Mouse (Mus musculus): ENCODE measurements around the gene Ap4b1.

The Ap4b1 gene

DNA sequence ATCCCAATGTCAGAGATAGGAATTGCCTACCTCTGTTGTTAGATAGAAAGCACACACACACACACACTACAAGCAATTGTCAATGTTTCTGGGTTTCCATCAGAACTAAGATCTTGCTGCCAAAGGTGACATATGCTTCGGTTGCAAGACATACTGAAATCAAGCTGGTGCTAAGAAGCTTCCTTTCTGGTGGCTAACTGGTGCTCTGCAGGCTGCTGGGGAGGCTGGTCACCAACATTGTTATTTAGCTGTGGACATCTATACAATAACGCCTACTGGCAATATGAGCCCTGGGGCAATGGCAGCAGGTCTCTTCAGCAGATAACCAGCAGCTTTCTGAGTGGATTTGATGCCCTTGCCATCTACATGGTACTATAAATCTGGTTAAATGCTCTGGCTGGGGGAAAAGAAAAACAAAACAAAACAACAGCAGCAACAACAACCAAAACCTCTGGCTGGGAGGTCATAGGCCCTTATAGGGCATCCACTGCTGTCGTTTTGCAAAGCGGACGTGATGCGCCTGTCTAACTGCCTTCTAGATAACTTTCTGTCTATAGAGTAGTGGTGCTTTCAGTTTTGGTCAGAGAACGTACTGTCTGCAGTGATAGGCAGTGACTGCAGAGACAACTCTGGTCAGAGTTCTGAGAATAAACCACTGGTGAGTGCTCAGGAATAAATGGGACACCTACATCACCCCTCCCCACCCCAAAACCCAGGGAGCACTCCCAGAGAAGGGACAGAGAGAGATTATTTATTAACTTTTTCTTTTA, 47.9 kb downstream of the Ap4b1 start:
- DNase-seq (ENCODE audit: low spot score in 2 of 2) = no peak

DNA sequence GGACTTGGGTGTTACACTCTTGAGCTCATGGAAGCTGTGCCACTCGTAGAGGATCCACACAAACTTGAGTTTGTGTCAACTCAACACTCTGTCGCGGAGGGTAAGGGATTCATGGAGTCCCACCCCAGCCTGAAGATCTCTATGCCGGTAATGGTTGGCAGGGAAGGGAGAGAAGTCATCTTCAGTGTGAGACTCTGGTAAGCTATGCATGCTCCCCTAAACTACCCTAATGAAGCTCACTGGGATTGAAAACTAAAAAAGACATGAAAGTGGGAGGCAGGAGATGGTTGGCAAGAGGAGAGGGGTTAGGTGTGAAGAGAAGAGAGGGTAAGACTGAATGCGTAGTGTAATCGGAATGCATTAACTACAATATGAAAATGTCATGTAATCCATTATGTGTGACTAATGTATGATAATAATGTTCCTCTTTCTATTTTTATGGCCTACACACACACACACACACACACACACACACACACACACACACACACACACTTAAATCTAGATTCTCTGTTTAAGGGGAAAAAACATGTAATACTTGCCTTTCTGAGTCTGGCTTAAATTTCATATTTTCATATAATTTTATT, 48.8 kb downstream of the Ap4b1 start:
- no peak for DNase-seq (ENCODE audit: low spot score in 2 of 2)

DNA sequence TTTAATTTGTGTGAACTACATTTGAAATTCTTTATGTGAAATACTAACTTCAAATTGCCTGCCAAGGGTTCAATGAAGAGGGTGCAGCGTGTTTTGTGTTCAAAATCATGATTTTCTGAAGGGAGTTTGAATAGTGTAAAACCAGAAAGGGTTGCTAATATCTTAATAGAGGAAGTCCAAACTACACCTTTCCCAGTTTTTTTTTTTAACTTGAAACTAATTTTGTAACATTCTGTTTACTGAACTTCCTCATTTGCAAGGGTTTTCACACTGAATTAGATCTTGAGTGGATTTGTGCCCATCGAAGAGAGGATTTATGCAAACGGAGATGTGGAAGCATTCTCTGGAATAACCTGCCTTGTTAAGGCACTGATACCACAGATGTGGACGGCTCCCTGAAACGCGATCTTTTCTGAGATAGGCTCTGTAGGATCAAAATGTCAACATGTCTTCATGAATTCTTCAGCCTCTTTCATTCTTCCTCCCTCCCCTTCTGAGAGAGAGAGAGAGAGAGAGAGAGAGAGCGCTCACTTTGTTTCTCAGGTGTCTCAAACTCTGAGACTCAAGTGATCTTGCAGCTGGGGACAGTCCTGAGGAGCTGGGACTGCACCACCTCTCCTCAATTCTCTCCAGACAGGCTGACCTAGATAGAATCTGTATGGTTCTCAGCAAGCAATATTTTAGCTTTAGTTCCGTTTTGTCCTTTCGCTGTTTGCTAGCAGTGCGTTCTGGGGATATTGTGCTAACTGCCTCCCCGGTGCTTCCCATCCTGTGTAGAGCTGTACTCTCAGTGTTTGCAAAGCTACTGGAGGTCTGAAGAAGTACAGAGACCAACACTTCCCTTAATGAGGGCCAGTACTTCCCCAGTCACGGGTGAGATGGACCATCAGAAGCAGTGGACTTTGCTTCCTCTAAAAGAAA, 49.8 kb downstream of the Ap4b1 start, which contains the start of gene Ptpn22:
Gene Ptpn22, plus strand, starts transcription at position 915 of the 921 bp plus-strand sequence.
- DNase-seq (ENCODE audit: low spot score in 2 of 2) = no peak

DNA sequence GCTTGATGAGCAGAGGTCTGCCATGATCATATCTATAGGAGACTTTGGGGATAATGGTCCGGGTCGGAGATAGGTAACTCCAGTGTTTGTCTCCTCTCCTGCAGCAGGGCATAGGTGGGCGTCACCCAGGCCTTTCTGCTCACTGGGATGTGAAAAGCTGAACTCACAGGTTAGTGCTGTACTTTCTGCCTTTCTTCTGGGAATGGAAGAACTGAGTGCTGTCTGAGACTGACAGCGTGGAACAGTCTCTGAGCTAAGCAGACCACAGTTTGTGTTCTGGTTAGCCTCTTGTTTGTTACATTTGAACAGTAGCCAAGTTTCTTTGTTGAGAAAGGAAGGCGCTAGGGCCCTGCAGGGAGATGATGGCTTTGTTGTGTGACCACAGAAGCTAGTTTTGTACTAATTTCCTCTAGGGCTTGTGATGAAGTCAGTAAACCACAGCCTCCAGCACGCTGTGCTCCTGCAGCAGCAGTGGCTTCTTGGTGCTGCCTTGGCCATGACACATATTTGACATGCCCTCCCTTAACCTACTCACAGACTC, 50.6 kb downstream of the Ap4b1 start:
- DNase-seq (ENCODE audit: low spot score in 2 of 2) = no peak

DNA sequence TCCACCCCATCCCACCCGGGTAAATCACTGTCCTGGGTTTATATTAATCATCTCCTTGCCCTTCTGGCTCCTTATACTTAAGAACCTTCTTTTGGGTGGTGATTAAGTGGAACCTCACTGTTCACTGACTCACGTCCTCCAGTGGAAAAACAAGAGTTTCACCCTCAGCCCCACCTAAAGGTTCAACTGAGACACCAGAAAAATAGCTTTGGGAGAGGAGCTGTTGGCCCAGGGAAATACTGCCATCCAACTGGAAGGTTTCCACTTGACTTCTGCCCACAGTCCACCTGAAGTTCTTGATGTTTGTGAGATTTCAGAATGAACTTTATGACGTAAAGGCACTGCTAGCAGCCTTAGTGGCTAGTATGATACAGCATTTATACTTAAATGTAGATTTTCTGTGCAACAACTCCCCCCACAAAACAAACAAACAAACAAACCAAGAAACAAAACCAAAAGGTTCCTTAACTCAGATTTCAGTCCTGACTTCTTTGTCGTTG, 53.5 kb downstream of the Ap4b1 start:
- DNase-seq (ENCODE audit: low spot score in 2 of 2) = no peak

DNA sequence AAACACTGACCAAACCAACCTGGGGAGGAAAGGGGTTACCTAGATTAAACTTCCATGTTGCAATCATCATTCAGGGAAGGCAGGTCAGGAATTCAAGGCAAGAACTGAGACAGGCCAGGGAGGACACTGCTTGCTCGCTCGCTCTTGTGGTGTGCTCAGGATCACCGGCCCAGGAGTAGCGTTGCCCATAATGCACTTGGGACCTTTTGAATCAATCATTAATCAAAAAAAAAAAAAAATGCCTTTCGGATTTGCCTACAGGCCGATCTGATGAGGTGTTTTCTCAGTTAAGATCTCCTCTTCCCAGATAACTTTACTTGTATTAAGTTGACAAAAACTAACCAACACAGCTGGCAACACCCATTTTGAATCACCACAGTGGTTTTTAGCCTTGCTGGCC, 54.9 kb downstream of the Ap4b1 start:
- no peak for DNase-seq (ENCODE audit: low spot score in 2 of 2)

DNA sequence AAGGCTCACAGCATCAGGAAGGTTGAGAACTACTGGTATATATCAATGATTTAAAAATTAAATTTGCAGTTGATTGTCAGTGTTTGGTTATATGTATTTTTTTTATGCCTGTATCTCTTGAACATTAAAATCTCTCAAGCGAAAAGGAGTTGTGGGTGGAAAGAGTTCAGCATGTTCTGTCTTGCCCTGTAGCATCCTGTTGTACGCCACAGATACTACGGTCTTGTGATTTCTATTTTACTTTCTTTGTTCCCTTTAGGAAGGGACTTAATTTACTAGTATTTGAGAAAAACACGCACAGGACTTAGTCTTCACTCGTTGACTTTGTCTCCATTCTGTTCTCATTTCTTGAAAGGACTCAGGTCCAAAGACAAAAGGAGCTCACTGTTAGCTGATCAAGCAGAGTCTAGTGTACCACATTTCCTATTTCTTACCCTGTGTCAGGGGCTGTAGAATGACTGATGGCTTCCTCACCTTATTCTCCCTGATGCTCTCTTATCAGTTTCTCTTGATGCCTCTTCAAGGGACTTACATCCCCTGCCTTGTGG, 58.2 kb downstream of the Ap4b1 start:
- no peak for DNase-seq (ENCODE audit: low spot score in 2 of 2)

DNA sequence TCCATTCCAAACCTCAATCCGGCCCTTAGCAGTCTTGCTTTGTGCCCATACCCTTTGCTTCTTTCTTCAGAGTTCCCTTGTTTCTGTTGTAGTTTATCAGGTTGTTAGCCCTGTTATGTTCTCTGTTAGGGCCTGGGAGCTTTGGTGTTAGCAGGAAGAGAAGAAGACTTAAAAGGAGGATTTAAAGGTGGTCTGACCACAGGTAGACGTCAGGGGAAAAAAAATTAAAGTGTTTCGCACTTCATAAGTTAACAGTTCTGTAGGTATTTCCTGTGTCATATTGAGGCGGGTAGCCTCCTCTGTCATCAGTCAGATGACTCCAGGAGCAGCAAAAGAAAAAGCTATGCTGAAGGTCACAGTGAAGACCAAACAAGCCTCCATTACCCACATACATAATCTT, 58.7 kb downstream of the Ap4b1 start:
- DNase-seq (ENCODE audit: low spot score in 2 of 2) = no peak

Data from frontal cortex, postnatal 36 days (tissue).